Mouse (Mus musculus) ZHBTc4 (cell line): ENCODE measurements around the gene Supt7l.
"Not testable (repeated sequence)": the region's sequence is repeated elsewhere in the genome, so short reads cannot be mapped to it uniquely, and the experiment has no call there.

Experiments
- DNase-seq: peaks from one replicate; pipeline ENCODE4 v3.0.0-alpha.2; 2011; ENCODE audit warnings: low read depth, low spot score

Supt7l gene

DNA sequence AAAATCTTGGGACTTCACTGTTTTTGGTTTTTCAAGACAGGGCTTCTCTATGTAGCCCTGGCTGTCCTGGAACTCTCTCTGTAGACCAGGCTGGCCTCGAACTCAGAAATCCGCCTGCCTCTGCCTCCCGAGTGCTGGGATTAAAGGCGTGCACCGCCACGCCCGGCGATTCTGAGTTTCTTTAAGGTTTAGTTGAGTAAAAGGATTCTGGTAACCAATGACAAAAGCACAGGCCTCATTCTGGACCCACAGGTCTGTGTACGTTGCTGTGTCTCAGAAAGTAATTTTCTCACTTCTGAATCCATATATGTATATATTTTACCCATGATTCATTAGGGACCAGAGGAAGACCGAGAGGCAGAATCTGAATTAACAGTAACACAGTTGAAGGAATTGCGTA, at the start of gene Supt7l:
Gene Supt7l (minus strand): TSS at position 101 of the 400 bp plus-strand sequence.
- not testable (repeated sequence) for DNase-seq

- DNase-seq = no peak
Observed at GRCm38 (mm10) chr5:31576539-31576975, 49.0 kb upstream of the Supt7l start.

- DNase-seq = no peak
Observed at GRCm38 (mm10) chr5:31573722-31574121, 46.1 kb upstream of the Supt7l start.

DNA sequence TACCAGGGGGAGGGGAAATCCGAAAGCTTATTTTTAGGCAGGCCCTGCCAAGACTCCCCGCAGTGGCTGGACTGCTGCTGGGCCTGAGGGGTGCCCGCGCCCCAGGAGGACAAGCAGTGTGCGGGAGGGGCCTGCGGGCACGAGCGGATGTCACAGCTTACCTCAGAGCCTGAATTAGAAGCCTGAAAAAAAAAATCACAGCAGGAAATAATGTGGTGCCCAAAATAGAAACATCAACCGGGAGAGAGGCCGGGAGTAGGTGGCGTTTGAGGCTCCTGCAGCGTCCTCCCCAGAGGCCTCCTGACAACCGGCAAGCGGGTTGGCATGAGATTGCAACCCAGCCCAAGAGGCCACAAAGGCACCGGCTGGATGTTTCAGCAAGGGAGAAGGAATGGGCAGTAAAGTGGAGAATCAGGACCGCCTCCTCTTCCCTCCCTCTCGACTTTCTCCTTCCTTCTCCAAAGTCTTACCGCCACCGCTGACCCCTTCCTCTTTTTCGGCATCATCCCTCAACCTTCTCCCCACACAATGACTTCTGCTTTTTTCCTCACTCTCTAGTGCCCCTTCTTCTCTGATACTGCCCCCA, 43.5 kb upstream of the Supt7l start:
- DNase-seq = no peak

DNA sequence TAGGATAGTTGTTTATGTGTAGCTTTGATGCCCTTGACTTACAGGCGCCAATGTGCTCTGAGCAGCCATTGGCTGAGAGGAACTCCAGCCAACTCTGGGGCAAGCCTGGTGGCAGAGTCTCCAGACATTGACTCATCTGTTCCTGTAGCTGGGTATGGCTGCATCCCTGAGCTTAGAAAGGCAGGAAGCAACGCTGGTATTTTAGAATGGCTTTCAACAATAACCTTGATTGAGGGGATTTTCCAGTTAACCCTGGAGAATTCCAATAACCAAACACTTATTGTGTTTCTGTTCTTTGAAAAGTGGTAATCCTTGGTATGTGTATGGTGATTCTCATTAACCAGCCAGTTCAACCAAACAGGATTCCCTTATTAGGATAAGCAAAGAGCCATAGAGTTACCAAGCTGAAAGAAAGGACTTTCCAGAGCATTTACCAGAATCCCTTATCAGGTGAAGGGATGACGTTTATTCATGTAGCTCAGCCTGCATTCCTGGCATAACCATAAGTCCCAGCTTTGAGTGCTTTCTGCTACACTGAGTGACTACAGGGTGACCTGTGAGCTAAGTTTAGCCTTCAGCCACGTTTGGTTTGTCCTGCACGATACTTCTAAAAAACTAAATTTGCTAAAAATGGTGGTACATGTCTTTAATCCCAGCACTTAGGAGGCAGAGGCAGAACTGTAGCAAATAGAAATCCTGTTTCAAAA, 40.5 kb upstream of the Supt7l start:
- DNase-seq = no peak

- no peak for DNase-seq
Observed at GRCm38 (mm10) chr5:31566457-31566856, 38.9 kb upstream of the Supt7l start.

DNA sequence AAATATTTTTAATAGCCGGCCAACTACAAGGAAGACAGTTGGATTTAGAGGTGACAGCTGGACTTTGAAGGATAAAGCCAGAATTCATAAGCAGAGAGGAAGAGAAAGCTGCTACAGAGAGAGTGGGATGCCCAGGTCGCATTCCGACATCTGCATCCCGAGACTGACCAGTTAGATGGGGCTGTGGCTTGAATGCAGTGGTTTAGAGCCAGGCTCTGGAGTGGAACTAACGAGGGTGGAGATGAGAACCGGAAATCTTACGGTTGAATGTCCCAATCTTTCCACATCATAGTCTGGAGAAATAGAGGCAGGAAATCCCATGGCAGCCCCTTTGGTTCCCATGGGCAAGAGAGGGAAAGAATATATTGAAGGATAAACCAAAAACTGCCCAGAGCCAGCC, 38.4 kb upstream of the Supt7l start:
- DNase-seq = no peak

- DNase-seq = no peak
Observed at GRCm38 (mm10) chr5:31564976-31565375, 37.4 kb upstream of the Supt7l start.

DNA sequence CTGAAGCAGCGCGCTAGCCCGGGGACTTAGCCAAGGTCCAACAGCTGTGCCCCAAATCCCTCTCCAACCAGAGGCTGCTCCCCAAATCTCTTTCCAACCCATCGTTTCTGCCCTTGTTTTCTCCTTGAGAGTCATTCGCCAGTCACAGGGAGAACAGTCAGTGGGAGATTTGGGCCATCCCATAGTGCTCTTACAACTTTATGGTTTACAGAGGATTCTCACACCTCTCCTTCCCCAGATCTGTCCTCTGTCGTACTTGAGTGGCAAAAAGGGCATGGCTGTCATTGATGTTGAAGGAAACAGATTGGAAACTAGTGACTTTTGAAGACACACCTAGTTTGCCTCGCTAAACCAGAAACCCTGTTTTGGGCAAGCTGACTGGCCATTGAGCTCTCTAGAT, 36.3 kb upstream of the Supt7l start:
- peak; percentile 66 for DNase-seq

GRCm38 (mm10) chr5:31563496-31563895, 35.9 kb upstream of the Supt7l start:
- DNase-seq = peak; percentile 85

GRCm38 (mm10) chr5:31562036-31562666, 34.5 kb upstream of the Supt7l start:
- no peak for DNase-seq

GRCm38 (mm10) chr5:31560352-31560751, 32.7 kb upstream of the Supt7l start:
- DNase-seq = no peak

DNA sequence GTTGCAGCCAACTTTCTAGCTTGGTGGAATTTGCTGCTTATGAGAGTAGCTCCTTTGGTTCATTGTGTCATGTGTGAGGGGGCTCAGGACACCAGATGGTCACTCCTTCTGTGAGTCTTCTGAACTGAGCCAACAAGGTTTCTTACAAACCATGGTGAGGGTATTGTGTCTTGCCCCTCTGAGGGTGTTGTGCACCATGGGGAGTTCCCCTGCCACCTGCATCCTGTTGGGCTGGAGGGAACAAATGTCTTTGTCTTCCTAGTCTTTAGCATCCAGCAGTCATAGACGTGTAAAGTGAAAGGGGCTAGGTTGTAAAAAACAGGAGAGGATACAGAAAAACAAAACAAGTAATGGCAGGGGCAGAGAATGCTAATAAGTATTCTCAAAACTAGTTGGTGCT, 31.8 kb upstream of the Supt7l start:
- peak; percentile 79 for DNase-seq

- no peak for DNase-seq
Observed at GRCm38 (mm10) chr5:31535228-31535627, 7.6 kb upstream of the Supt7l start.

DNA sequence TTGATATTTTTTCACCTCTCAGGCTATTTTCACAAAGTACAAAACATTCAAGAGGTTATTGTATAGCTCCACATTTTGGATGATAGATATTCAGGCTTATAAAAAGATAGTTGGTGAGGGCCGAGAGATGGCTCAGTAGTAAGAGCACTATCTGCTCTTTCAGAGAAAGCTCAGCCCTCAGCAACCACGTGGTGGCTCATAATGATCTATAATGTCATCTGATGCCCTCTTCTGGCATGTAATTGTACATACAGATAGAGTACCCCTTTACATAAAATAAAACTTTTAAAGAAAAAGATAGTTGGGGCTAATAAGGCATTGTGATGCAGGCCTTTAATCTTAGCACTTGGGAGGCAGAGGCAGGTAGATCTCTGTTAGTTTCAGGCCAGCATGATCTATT, 953 bp upstream of the Supt7l start:
- DNase-seq = peak; percentile 33

- no peak for DNase-seq
Observed at GRCm38 (mm10) chr5:31527117-31527680, 408 bp downstream of the Supt7l start.

DNA sequence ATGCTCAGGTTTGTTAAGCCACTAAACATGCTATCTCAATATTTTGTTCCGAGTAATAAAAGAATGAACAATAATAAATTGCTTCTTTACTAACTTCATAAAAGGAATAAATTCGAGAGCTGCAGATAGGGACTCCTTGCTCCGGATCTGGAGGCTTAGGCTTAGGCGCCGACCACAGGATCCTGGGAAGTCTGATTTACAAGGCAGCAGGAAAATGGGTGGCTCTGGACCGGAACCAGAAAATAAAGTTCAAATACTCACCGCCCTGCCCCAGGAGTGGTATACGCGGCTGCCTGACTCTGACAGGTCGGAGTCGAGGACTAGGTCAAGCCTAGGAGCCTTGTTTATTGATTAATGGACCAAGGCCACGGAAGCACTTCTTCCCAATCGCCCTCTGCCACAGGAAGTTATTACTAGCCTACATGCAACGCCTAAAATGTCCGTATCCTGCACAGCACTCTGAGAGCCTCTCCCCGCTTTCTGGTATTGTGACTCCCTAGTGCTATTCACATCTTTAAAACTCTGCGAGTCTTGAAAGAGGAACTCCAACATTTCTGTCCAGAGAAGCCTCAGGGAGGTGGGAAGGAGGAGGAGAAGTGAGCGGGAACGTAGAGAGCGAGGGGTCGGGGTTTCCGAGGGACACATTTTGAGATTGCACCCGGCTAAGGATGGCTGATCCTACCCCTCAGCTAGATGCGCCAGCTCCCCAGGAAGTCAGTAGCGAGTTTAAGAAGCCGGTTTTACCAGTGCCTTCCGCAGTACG, 1.1 kb downstream of the Supt7l start, which contains the start of gene Slc4a1ap:
Gene Slc4a1ap (plus strand): TSS at position 642 of the 763 bp plus-strand sequence.
- peak; percentile 87 for DNase-seq

DNA sequence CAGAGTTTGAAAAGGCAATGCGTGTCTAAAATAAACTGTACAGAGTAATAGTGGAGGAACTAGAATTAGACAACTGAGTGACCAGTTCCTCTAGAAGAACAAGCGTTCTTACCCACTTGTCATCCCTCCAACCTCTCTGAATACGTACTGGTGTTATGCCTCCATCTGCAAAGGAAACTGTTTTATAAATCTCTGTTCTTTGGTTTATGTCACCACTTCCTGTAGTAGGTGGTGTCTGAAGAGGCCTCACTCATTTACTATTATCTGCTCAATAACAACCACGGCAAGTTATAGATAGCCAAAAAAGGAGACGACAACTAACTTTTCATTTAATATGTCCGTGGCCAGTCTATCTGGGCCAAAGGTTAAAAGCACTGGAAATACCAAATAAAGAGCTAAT, 7.1 kb downstream of the Supt7l start:
- DNase-seq = no peak

- peak; percentile 25 for DNase-seq
Observed at GRCm38 (mm10) chr5:31512481-31512880, 15.1 kb downstream of the Supt7l start.

GRCm38 (mm10) chr5:31504843-31505242, 22.8 kb downstream of the Supt7l start:
- peak; percentile 19 for DNase-seq

GRCm38 (mm10) chr5:31494513-31495297, 32.9 kb downstream of the Supt7l start, which contains the start of gene Gpn1:
Gene Gpn1, plus strand, starts transcription at chr5:31494741.
- DNase-seq = peak; percentile 94
